Mouse (Mus musculus): ENCODE results near the gene Trim39. TPM values are rescaled to one million over a fixed set of nuclear protein-coding genes. Genes with fewer than 3 reads are reported as not detected.

Gene Trim39
- polyA plus RNA-seq, 2 experiments = 3.2 to 11.0 TPM

GRCm38 (mm10) chr17:36261511-36262166 lies 10.4 kb downstream of the Trim39 start:
- Histone ChIP-seq H3K4me3 (ENCODE audit: insufficient read depth in 1 of 2, low read depth in 2 of 2, low read length in 2 of 2) (no peak overlapping the region), H3K9ac (replicated peaks) (no peak overlapping the region), H3K27me3 (ENCODE audit: control insufficient read depth, insufficient read depth, low read length) (no peaks in the 10 kb centered on the region), H3K4me2 (ENCODE audit: low read depth) (no peak overlapping the region), H3K9me3 (ENCODE audit: control insufficient read depth, low read length) (no peaks in the 10 kb centered on the region), H3K36me3 (replicated peaks; ENCODE audit: control insufficient read depth, insufficient read depth, low read depth) (peaks cover 10% of the 10 kb centered on the region), H3K27ac (no peak overlapping the region), H3K4me1 (replicated peaks; ENCODE audit: control insufficient read depth in 2 of 2, insufficient read depth in 2 of 2, low read length in 1 of 2) (peaks cover 3% of the 10 kb centered on the region in 2 experiments; a peak in 2 of 4 replicates)
- DNase-seq (ENCODE audit: low read depth in 3 of 3, low spot score in 3 of 3) (no peak), ATAC-seq (ENCODE audit: insufficient read depth) (no peak)
- WGBS (ENCODE audit: insufficient replicate concordance) = 49% methylated on average over 9 of the region's 9 CpGs
- TF ChIP-seq CTCF (IDR thresholded peaks at IDR 0.05; ENCODE audit: low read depth) (no peak), EP300 (IDR thresholded peaks at IDR 0.05; ENCODE audit: low read depth) (no peak)

- Histone ChIP-seq H3K4me3 (ENCODE audit: insufficient read depth in 1 of 2, low read depth in 2 of 2, low read length in 2 of 2) (peak within 1 kb of the TSS; percentile 73 to 86), H3K4me1 (replicated peaks; ENCODE audit: control insufficient read depth in 2 of 2, insufficient read depth in 2 of 2, low read length in 1 of 2) (peaks cover 3 to 4% of the 10 kb centered on the region in 2 experiments; a peak in 2 of 4 replicates), H3K27ac (peak within 1 kb of the TSS; percentile 10; the same call in 1 of the 2 replicates), H3K27me3 (ENCODE audit: control insufficient read depth, insufficient read depth, low read length) (no peaks in the 10 kb centered on the region), H3K9ac (replicated peaks) (peak within 1 kb of the TSS; percentile 93), H3K4me2 (ENCODE audit: low read depth) (peak within 1 kb of the TSS; percentile 68), H3K36me3 (replicated peaks; ENCODE audit: control insufficient read depth, insufficient read depth, low read depth) (peaks cover under 1% of the 10 kb centered on the region; the same call in 1 of the 2 replicates), H3K9me3 (ENCODE audit: control insufficient read depth, low read length) (no peaks in the 10 kb centered on the region)
- no peak for ATAC-seq (ENCODE audit: insufficient read depth)
- 46% methylated on average over 6 of the region's 6 CpGs for WGBS (ENCODE audit: insufficient replicate concordance)
- no peak for TF ChIP-seq EP300 (IDR thresholded peaks at IDR 0.05; ENCODE audit: low read depth)
- TF ChIP-seq CTCF (IDR thresholded peaks at IDR 0.05; ENCODE audit: low read depth) = no peak
- DNase-seq (ENCODE audit: low read depth in 3 of 3, low spot score in 3 of 3) = no peak
Observed at GRCm38 (mm10) chr17:36257969-36258368, 14.1 kb downstream of the Trim39 start, which contains the start of gene Rpp21. TSS of gene Rpp21 (minus strand) at chr17:36258069.

- ATAC-seq (ENCODE audit: insufficient read depth) = peak; percentile 92
- no peaks in the 10 kb centered on the region for H3K9me3 ChIP-seq (ENCODE audit: control insufficient read depth, low read length)
- DNase-seq (ENCODE audit: low read depth in 3 of 3, low spot score in 3 of 3) = peak; percentile 41 to 60 (median 45)
- no peaks in the 10 kb centered on the region; the same call in 1 of the 2 replicates for H3K36me3 ChIP-seq (replicated peaks; ENCODE audit: control insufficient read depth, insufficient read depth, low read depth)
- peaks cover 3 to 4% of the 10 kb centered on the region in 2 experiments; a peak in 2 of 4 replicates for H3K4me1 ChIP-seq (replicated peaks; ENCODE audit: control insufficient read depth in 2 of 2, insufficient read depth in 2 of 2, low read length in 1 of 2)
- H3K27ac ChIP-seq = peak overlapping the region; percentile 10; the same call in 1 of the 2 replicates
- under 1% methylated on average over 37 of the region's 37 CpGs for WGBS (ENCODE audit: insufficient replicate concordance)
- TF ChIP-seq EP300 (IDR thresholded peaks at IDR 0.05; ENCODE audit: low read depth) = no peak
- peak; percentile 89 for TF ChIP-seq CTCF (IDR thresholded peaks at IDR 0.05; ENCODE audit: low read depth)
- H3K4me2 ChIP-seq (ENCODE audit: low read depth) = peak overlapping the region; percentile 68
- no peaks in the 10 kb centered on the region for H3K27me3 ChIP-seq (ENCODE audit: control insufficient read depth, insufficient read depth, low read length)
- H3K4me3 ChIP-seq (ENCODE audit: insufficient read depth in 1 of 2, low read depth in 2 of 2, low read length in 2 of 2) = peak overlapping the region; percentile 73 to 86
- H3K9ac ChIP-seq (replicated peaks) = peak overlapping the region; percentile 93
Observed at GRCm38 (mm10) chr17:36257241-36257947, 14.7 kb downstream of the Trim39 start.

GRCm38 (mm10) chr17:36253087-36253600 lies 18.9 kb downstream of the Trim39 start:
- Histone ChIP-seq H3K36me3 (replicated peaks; ENCODE audit: control insufficient read depth, insufficient read depth, low read depth) (no peaks in the 10 kb centered on the region), H3K4me1 (replicated peaks; ENCODE audit: control insufficient read depth in 2 of 2, insufficient read depth in 2 of 2, low read length in 1 of 2) (peaks cover 3 to 4% of the 10 kb centered on the region in 2 experiments; a peak in 3 of 4 replicates), H3K27me3 (ENCODE audit: control insufficient read depth, insufficient read depth, low read length) (peaks cover 14% of the 10 kb centered on the region), H3K27ac (no peak overlapping the region), H3K4me3 (ENCODE audit: insufficient read depth in 1 of 2, low read depth in 2 of 2, low read length in 2 of 2) (no peak overlapping the region), H3K4me2 (ENCODE audit: low read depth) (no peak overlapping the region), H3K9ac (replicated peaks) (no peak overlapping the region), H3K9me3 (ENCODE audit: control insufficient read depth, low read length) (no peaks in the 10 kb centered on the region)
- TF ChIP-seq CTCF (IDR thresholded peaks at IDR 0.05; ENCODE audit: low read depth) (no peak), EP300 (IDR thresholded peaks at IDR 0.05; ENCODE audit: low read depth) (no peak)
- 33% methylated on average over 6 of the region's 6 CpGs for WGBS (ENCODE audit: insufficient replicate concordance)
- DNase-seq (ENCODE audit: low read depth in 3 of 3, low spot score in 3 of 3) (no peak), ATAC-seq (ENCODE audit: insufficient read depth) (no peak)
